Mouse (Mus musculus) neural tube, embryonic 15.5 days (tissue): ENCODE results near the gene Msl1. TPM values are rescaled to one million over a fixed set of nuclear protein-coding genes. Genes with fewer than 3 reads are reported as not detected.

Experiments
- ATAC-seq: fragments of 200-750 bp; cut with Nextera tagmentation; 2 replicates; pipeline ENCODE4 v1.8.0; 2017; ENCODE audit warnings: mild to moderate bottlenecking, moderate TSS enrichment, moderate library complexity; ENCODE audit not compliant: low FRiP score
- H3K27ac ChIP-seq: fragments of 300-500 bp; sonication (generic); replicated peaks from 2 replicates; pipeline ENCODE4 v1.5.1; 2015; ENCODE audit warnings: mild to moderate bottlenecking, inconsistent platforms
- H3K27me3 ChIP-seq: fragments of 300-500 bp; sonication (generic); replicated peaks from 2 replicates; pipeline ENCODE4 v1.6.1; 2015; ENCODE audit warnings: inconsistent platforms
- H3K36me3 ChIP-seq: fragments of 300-500 bp; sonication (generic); 2 replicates; pipeline ENCODE4 v1.6.1; 2015; ENCODE audit warnings: inconsistent platforms
- H3K4me1 ChIP-seq: fragments of 300-500 bp; sonication (generic); 2 replicates; pipeline ENCODE4 v1.6.1; 2015; ENCODE audit warnings: inconsistent platforms
- H3K4me2 ChIP-seq: fragments of 300-500 bp; sonication (generic); 2 replicates; pipeline ENCODE4 v1.6.1; 2015; ENCODE audit warnings: inconsistent platforms, mild to moderate bottlenecking, moderate library complexity
- H3K4me3 ChIP-seq: fragments of 300-500 bp; sonication (generic); replicated peaks from 2 replicates; pipeline ENCODE4 v1.5.1; 2015; ENCODE audit warnings: mild to moderate bottlenecking, inconsistent platforms
- H3K9ac ChIP-seq: fragments of 300-500 bp; sonication (generic); replicated peaks from 2 replicates; pipeline ENCODE4 v1.6.1; 2015; ENCODE audit warnings: mild to moderate bottlenecking, inconsistent platforms
- H3K9me3 ChIP-seq: fragments of 300-500 bp; sonication (generic); replicated peaks from 2 replicates; pipeline ENCODE4 v1.6.1; 2016; ENCODE audit warnings: inconsistent platforms
- WGBS: fragments of 180-500 bp; shearing (Covaris S2); methylation state at CpG from one replicate; pipeline ENCODE4 v1.1.7; 2015; ENCODE audit warnings: mixed read lengths; 5-methylcytosine and 5-hydroxymethylcytosine counted together
- polyA plus RNA-seq: library from polyadenylated mRNA; unstranded; fragments of >200 nt; fragmentation: Nextera tagmentation; extraction: Ambion mirVana; gene quantifications from 2 replicates; pipeline ENCODE4 v1.2.1, GENCODE M21; 2015

The Msl1 gene
- polyA plus RNA-seq, 1 experiment from 2014 or later, result 30.1 TPM

DNA sequence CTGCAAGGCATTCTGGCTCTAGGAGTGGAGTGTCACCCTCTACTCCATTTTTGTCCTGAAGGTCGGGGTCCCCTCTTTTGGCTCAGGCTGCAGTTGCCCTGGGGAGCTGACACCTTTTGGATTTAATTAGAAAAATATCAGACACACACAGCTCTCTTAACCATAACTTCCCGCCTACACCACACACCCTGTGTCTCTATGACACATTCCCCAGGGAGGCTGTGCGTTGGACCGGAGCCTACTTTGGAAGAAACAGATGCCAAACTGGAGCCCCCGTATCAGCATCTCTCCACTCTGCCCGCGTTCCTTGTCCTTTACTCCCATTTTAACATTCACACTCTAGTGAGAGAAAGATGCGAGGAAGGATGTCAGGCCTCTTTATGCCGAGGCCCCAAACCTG is 43.2 kb downstream of the Msl1 start:
- Histone ChIP-seq H3K4me3 (peak overlapping the region; percentile 61), H3K9ac (peak overlapping the region; percentile 76), H3K27me3 (no peaks in the 10 kb centered on the region), H3K9me3 (no peaks in the 10 kb centered on the region), H3K27ac (no peak overlapping the region), H3K36me3 (peaks cover 9% of the 10 kb centered on the region), H3K4me2 (peak overlapping the region; percentile 83), H3K4me1 (peaks cover 35% of the 10 kb centered on the region)
- ATAC-seq, result no peak
- 62% methylated on average over 9 of the region's 9 CpGs for WGBS

DNA sequence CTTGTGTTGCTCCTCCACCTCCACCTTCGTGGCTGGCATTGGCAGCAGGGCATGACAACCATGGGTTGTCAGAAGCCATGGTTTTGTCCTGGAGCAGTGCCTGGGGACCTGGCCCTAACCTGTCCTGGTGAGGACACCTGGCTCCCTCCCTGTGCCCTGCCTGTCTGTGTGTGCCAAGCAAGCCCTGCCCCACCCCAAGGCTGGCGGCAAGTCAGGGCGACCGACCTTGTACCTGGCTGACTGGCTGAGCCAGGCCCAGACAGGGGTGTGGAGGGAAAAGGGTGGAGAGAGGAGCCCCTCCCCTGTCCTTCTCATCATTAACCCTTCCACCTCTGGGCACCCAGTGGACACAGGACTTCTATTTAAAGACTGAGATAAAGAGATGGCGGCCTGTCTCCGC is 44.1 kb downstream of the Msl1 start:
- WGBS, result 52% methylated on average over 6 of the region's 6 CpGs
- no peak for ATAC-seq
- H3K4me1 ChIP-seq, result peaks cover 35% of the 10 kb centered on the region
- peak overlapping the region; percentile 83; the same call in 1 of the 2 replicates for H3K4me2 ChIP-seq
- no peak overlapping the region for H3K27ac ChIP-seq
- H3K36me3 ChIP-seq, result peaks cover under 1% of the 10 kb centered on the region
- no peaks in the 10 kb centered on the region for H3K27me3 ChIP-seq
- no peaks in the 10 kb centered on the region for H3K9me3 ChIP-seq
- H3K9ac ChIP-seq, result no peak overlapping the region
- H3K4me3 ChIP-seq, result no peak overlapping the region

DNA sequence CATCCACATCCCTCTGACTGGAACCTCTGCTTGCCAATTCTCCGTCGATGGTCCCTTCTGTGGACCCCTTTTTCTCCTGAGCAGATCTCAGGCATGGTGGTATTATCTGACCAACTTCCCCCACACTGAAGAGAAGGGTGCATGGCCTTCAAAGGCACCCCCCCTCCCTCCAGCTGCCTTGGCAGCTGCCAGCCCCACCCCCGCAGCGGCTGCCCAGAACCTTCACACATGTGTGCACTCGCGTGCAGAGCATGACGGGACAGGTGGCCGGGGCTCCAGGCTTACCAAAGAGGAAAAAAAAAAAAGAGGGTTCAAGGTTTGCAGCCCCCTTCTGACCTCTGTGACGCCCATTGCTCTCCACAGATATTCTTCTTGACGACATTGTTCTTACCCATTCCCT is 44.6 kb downstream of the Msl1 start:
- Histone ChIP-seq H3K27ac (no peak overlapping the region), H3K4me2 (no peak overlapping the region), H3K4me3 (no peak overlapping the region), H3K4me1 (peaks cover 35% of the 10 kb centered on the region), H3K36me3 (no peaks in the 10 kb centered on the region), H3K9me3 (no peaks in the 10 kb centered on the region), H3K27me3 (no peaks in the 10 kb centered on the region), H3K9ac (no peak overlapping the region)
- ATAC-seq, result no peak
- 66% methylated on average over 10 of the region's 10 CpGs for WGBS

DNA sequence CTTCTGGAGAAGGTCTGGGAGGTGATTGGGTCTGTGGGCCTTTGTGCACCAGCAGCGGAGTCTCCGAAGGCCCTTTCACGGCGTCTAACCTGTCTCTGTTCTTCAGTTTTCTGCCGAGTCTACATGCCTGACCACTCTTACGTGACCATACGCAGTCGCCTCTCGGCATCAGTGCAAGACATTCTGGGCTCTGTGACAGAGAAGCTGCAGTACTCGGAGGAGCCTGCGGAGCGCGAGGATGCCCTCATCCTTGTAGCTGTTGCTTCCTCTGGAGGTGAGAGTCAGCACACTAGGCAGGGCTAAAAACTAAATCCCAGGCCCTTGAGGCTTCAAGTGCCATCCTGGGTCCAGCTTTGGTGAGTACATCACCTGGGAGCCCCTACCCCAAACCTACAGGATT is 50.7 kb downstream of the Msl1 start:
- H3K9me3 ChIP-seq, result no peaks in the 10 kb centered on the region
- no peaks in the 10 kb centered on the region for H3K27me3 ChIP-seq
- no peak overlapping the region for H3K9ac ChIP-seq
- H3K27ac ChIP-seq, result no peak overlapping the region
- WGBS, result 62% methylated on average over 13 of the region's 13 CpGs
- no peak overlapping the region for H3K4me2 ChIP-seq
- H3K36me3 ChIP-seq, result peaks cover 16% of the 10 kb centered on the region; the same call in 1 of the 2 replicates
- no peak for ATAC-seq
- no peak overlapping the region for H3K4me3 ChIP-seq
- peaks cover 21% of the 10 kb centered on the region for H3K4me1 ChIP-seq

DNA sequence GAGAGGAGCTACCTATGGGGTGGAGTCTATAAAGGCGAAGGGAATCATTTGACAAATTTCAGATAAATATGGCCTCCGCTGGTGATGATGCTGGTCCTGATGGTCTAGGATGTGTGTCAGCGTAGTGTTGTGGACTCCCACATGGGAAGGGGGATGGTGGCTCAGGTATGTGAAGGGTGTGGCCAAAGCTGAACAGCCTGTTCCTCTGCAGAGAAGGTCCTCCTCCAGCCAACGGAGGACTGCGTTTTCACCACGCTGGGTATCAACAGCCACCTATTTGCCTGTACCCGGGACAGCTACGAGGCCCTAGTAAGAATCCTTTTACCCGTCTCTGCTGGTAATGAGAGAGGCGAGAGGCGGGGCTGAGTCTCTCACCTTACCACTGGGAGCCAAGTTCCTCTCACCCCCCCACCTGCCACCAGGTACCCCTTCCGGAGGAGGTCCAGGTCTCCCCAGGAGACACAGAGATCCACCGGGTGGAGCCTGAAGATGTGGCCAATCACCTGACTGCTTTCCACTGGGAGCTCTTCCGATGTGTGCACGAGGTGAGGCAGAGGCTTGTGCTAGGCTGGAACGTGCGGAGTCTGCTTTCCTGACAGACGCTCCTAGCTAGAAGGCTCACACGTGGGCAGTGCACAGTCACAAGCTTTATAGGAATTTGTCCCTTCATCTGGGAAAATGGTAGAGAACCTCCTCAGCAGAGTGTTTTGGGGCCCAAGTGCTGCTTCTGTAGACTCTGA is 51.7 kb downstream of the Msl1 start:
- Histone ChIP-seq H3K27me3 (no peaks in the 10 kb centered on the region), H3K9me3 (no peaks in the 10 kb centered on the region), H3K4me2 (no peak overlapping the region), H3K36me3 (peaks cover 18% of the 10 kb centered on the region), H3K27ac (no peak overlapping the region), H3K4me1 (peaks cover 24% of the 10 kb centered on the region), H3K4me3 (no peak overlapping the region), H3K9ac (no peak overlapping the region)
- 69% methylated on average over 19 of the region's 19 CpGs for WGBS
- no peak for ATAC-seq

DNA sequence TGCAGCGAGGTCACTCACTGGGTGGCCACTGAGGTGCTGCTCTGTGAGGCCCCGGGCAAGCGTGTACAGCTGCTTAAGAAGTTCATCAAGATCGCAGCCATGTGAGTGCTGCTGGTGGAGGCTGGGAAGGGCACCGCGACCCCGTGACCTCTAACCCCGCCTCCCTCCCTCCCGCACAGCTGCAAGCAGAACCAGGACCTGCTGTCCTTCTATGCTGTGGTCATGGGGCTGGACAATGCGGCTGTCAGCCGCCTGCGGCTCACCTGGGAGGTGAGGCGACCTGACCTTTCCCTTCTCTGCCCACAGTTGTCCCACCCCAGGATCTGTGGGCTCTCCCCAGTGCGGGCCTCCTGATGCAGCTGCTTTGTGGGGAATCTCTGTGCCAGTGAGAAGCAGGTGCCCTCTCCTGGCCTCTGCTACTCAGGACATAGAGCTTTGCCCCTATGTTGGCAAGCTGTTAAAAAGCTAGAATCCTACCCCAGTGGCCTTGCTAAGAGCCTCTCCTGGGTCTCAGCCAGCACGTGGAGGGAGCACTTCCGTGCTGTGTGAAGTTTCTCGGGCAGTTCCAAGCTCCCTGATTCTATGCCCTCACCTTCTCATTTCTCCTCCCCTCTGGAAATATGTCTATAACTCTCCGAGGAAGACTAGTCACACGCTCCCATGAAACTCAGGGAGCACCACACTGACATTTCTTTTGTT is 54.0 kb downstream of the Msl1 start:
- H3K9ac ChIP-seq, result peak overlapping the region; percentile 29; the same call in 1 of the 2 replicates
- no peaks in the 10 kb centered on the region for H3K9me3 ChIP-seq
- H3K4me1 ChIP-seq, result peaks cover 24% of the 10 kb centered on the region
- no peak overlapping the region for H3K4me3 ChIP-seq
- no peak overlapping the region for H3K27ac ChIP-seq
- H3K27me3 ChIP-seq, result no peaks in the 10 kb centered on the region
- H3K36me3 ChIP-seq, result peaks cover 18% of the 10 kb centered on the region
- H3K4me2 ChIP-seq, result peak overlapping the region; percentile 49
- ATAC-seq, result no peak
- WGBS, result 11% methylated on average over 19 of the region's 19 CpGs

DNA sequence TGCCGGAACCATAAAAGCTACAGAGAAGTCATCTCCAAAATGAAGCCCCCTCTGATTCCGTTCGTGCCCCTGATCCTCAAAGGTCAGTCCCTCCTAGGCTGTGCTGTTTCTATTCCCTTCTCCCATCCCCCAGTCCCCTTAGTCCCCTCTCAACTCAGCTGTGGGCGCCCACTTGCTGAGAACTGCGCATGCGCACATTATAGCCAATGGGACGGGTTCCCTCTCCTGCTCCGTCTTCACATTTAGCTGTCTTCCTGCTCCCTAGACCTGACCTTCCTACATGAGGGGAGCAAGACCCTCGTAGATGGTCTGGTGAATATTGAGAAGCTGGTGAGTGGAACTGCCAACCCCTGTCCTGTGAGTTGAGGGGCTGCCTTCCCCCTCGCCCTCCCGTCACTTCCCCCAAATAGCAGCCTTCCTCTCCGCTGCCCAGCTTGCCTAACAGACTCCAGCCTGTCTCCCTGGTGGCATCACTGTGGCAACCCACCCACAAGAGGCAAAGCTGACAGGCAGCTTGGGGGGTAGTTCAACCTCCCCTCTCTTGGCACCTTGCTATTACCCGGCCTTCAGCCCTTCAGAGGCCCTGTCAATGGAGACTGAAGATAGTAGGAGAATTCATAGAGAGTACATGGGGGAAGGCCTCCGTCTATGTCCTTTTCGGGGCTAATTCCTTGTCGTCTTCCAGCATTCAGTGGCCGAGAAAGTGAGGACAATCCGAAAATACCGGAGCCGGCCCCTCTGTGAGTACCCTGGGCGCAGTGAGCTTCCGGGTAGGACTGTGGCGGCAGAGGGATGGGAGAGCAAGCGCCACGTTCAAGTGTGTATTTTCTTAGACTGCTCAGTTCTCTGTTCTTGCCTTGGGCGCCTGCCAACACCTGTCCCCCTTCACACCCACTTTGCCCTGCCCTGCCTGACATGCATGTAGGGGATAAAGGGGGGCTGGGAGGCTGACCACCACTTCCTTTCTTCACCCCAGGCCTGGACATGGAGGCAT is 55.1 kb downstream of the Msl1 start:
- Histone ChIP-seq H3K9ac (peak overlapping the region; percentile 29), H3K36me3 (peaks cover 18% of the 10 kb centered on the region), H3K4me2 (peak overlapping the region; percentile 49), H3K4me1 (peaks cover 24% of the 10 kb centered on the region), H3K27ac (peak overlapping the region; percentile 51), H3K9me3 (no peaks in the 10 kb centered on the region), H3K4me3 (peak overlapping the region; percentile 25), H3K27me3 (no peaks in the 10 kb centered on the region)
- ATAC-seq, result peak; percentile 68
- 55% methylated on average over 26 of the region's 26 CpGs for WGBS

DNA sequence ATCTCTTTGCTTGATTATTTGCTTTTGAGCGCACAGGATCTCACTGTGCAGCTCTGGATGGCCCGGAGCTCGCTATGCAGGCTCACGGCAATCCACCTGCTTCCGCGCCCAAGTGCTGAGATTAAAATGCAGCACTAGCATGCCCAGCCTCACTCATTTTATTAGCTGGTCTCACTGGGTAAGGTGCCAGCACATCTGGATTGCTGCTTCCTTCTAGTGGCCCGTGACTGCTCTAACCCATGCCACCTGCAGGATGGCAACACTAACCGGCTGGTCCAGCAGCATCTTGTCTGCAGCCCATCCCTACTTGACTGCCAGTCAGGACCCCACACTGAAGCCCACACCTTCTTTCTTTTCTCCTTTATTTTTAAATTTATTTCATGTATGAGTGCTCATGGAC is 58.8 kb downstream of the Msl1 start:
- Histone ChIP-seq H3K4me3 (no peak overlapping the region), H3K4me1 (peaks cover 22% of the 10 kb centered on the region), H3K27me3 (no peaks in the 10 kb centered on the region), H3K9ac (no peak overlapping the region), H3K9me3 (no peaks in the 10 kb centered on the region), H3K4me2 (no peak overlapping the region), H3K36me3 (peaks cover 3% of the 10 kb centered on the region; the same call in 1 of the 2 replicates), H3K27ac (no peak overlapping the region)
- no peak for ATAC-seq
- 88% methylated on average over 8 of the region's 8 CpGs for WGBS

DNA sequence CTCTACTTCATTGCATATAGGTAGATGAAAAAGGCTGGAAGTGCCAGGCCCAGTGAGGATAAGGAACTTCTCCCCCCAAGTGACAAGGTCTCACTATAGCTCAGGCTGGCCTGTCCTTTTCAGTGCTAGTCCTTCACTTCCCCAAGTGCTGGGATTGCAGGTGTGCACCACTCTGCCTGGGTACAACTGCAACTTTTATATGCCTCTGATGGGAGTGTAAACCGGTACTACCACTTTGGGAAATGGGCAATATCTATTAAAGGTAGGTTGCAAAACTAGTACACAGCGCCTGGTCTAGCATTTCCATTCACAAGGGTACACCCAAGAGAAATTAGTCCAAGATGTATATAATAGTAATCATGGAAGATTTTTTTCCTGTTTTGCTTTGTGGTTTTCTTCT is 59.3 kb downstream of the Msl1 start:
- H3K36me3 ChIP-seq, result peaks cover 3% of the 10 kb centered on the region; the same call in 1 of the 2 replicates
- no peak for ATAC-seq
- H3K27ac ChIP-seq, result no peak overlapping the region
- no peak overlapping the region for H3K4me2 ChIP-seq
- no peaks in the 10 kb centered on the region for H3K9me3 ChIP-seq
- WGBS, result 89% methylated on average over 2 of the region's 2 CpGs
- peaks cover 16% of the 10 kb centered on the region for H3K4me1 ChIP-seq
- H3K27me3 ChIP-seq, result no peaks in the 10 kb centered on the region
- no peak overlapping the region for H3K4me3 ChIP-seq
- no peak overlapping the region for H3K9ac ChIP-seq
